Mouse (Mus musculus): ENCODE measurements around the gene Gata5.

GRCm38 (mm10) chr2:180275836-180276235 lies 58.7 kb downstream of the Gata5 start:
- TF ChIP-seq CTCF (IDR thresholded peaks at IDR 0.05; ENCODE audit: control insufficient read depth, insufficient read depth, low read length) = peak; percentile 77
- no peak for TF ChIP-seq POLR2A (IDR thresholded peaks at IDR 0.05; ENCODE audit: borderline replicate concordance, control insufficient read depth, low read depth, low read length)
